Mouse (Mus musculus) hindbrain, embryonic 15.5 days (tissue): ENCODE results near the gene Slc39a5. TPM values are rescaled to one million over a fixed set of nuclear protein-coding genes. Genes with fewer than 3 reads are reported as not detected.

ENCODE experiments used
- ATAC-seq: fragments of 200-750 bp; cut with Nextera tagmentation; 2 replicates; pipeline ENCODE4 v1.8.0; 2017; ENCODE audit warnings: low read depth, moderate number of reproducible peaks, moderate TSS enrichment; ENCODE audit not compliant: low FRiP score
- H3K27ac ChIP-seq: fragments of 300-500 bp; sonication (generic); replicated peaks from 2 replicates; pipeline ENCODE4 v1.5.1; 2015; ENCODE audit warnings: mild to moderate bottlenecking, inconsistent platforms
- H3K27me3 ChIP-seq: fragments of 300-500 bp; sonication (generic); 2 replicates; pipeline ENCODE4 v1.6.1; 2015; ENCODE audit warnings: control low read depth, inconsistent platforms
- H3K36me3 ChIP-seq: fragments of 300-500 bp; sonication (generic); 2 replicates; pipeline ENCODE4 v1.6.1; 2015; ENCODE audit warnings: control low read depth, inconsistent platforms
- H3K4me1 ChIP-seq: fragments of 300-500 bp; sonication (generic); replicated peaks from 2 replicates; pipeline ENCODE4 v1.6.1; 2015; ENCODE audit warnings: control low read depth, inconsistent platforms
- H3K4me2 ChIP-seq: fragments of 300-500 bp; sonication (generic); 2 replicates; pipeline ENCODE4 v1.6.1; 2015; ENCODE audit warnings: moderate library complexity, mild to moderate bottlenecking, inconsistent platforms
- H3K4me3 ChIP-seq: fragments of 300-500 bp; sonication (generic); 2 replicates; pipeline ENCODE4 v1.5.1; 2015; ENCODE audit warnings: mild to moderate bottlenecking, inconsistent platforms
- H3K9ac ChIP-seq: fragments of 300-500 bp; sonication (generic); 2 replicates; pipeline ENCODE4 v1.6.1; 2015; ENCODE audit warnings: inconsistent platforms
- H3K9me3 ChIP-seq: fragments of 300-500 bp; sonication (generic); 2 replicates; pipeline ENCODE4 v1.6.1; 2016; ENCODE audit warnings: control low read depth, inconsistent platforms
- WGBS: fragments of 180-500 bp; shearing (Covaris S2); methylation state at CpG from one replicate; pipeline ENCODE4 v1.1.7; 2015; 5-methylcytosine and 5-hydroxymethylcytosine counted together
- polyA plus RNA-seq: library from polyadenylated mRNA; unstranded; fragments of >200 nt; fragmentation: Nextera tagmentation; extraction: Ambion mirVana; gene quantifications from 2 replicates; pipeline ENCODE4 v1.2.1, GENCODE M21; 2015

Slc39a5 gene
- polyA plus RNA-seq, 1 experiment from 2014 or later: 0.83 TPM

DNA sequence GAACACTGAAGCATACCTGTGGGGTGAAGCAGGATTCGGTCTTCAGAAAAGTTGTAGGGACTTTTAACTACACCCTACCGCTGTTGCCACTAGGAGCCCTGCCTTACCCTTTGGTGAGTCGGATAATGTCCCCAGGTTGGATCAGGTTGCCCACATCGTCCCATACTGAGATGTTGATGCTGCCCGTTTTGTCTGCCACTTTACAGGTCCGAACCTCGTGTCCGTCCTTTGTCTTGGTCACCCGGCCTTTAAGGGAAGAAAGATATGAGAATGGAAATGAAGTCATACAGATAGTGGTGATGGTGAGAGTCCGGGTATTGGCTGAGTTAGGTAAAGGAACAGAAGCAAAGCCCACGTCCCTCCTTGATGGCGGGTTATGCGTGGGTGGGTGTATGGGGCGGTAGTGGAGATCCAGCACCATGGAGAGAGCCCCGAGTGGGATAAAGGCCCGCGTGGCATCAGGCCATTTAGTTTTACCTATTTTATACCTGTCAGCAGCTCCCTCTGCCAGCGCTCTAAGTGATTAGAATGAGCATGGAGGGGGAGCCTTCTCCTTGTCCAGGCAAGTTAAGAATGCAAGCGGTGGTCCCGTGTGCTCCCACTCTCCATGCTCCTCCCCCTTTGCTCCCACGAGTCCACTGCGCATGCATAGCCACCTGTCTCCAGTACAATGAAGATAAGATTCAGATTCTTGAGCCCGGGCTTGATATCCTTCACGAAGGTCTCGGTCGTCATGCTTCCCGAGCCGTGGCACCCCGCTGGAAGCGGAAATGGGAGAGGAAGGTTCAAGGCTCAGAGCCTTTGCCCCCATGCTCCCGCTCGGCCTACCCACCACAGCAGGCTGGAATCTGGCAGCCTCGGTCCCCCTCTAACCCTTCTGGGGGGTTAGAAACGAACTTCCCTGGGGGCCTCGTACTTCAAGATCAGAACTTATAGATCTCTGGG lies 7.8 kb upstream of the Slc39a5 start:
- Histone ChIP-seq H3K4me2 (peak overlapping the region; percentile 95), H3K36me3 (peaks cover 14% of the 10 kb centered on the region), H3K27me3 (no peaks in the 10 kb centered on the region), H3K9me3 (no peaks in the 10 kb centered on the region), H3K4me3 (peak overlapping the region; percentile 92), H3K4me1 (peaks cover 44% of the 10 kb centered on the region), H3K9ac (peak overlapping the region; percentile 73), H3K27ac (peak overlapping the region; percentile 92)
- ATAC-seq: peak; percentile 6; the same call in 1 of the 2 replicates
- WGBS: 18% methylated on average over 35 of the region's 35 CpGs

DNA sequence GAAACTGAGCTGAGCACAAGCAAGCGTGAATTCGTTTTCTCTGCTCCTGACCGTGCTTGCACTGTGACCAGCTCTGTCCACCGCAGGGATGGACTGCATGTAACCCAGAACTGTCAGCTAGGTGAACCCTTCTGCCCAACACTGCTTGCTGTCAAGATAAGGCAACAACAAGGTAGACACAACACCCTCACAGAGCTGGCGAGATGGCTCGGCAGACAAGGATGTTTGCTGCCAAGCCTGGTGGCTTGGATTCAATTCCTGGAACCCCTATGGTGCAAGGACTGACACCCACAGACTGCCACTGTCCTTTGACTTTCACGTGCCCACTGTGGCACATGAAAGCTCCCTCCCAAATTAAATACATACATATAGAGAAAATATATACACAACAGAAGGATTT lies 2.9 kb upstream of the Slc39a5 start:
- 81% methylated on average over 7 of the region's 7 CpGs for whole genome bisulfite sequencing
- ATAC-seq: no peak
- no peaks in the 10 kb centered on the region for H3K9me3 ChIP-seq
- no peak overlapping the region for H3K9ac ChIP-seq
- H3K4me2 ChIP-seq: no peak overlapping the region
- H3K4me3 ChIP-seq: no peak overlapping the region
- no peaks in the 10 kb centered on the region for H3K27me3 ChIP-seq
- H3K36me3 ChIP-seq: peaks cover 14% of the 10 kb centered on the region
- H3K4me1 ChIP-seq: peaks cover 13% of the 10 kb centered on the region
- no peak overlapping the region for H3K27ac ChIP-seq

DNA sequence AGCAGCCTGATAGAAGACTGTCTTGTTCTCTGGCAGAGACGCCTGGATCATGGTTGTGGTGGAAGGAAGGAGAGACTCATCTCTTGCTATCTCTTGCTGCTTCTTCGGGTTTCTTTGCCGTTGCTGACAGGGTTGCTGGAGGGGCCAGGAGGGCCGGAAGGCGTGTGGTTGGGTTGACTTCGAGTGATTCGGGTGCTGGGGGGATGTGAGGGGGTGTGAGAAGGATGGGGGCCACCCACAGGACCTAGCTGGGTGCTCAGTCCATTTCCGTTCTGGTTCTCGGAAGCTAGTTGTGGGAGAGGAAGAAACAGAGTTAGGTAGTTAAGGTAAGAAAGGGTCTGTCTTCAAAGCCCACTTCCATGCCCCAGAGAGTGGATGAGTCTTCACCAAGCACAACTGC lies 609 bp upstream of the Slc39a5 start:
- H3K36me3 ChIP-seq: peaks cover 11% of the 10 kb centered on the region; the same call in 1 of the 2 replicates
- H3K4me2 ChIP-seq: no peak overlapping the region
- H3K4me1 ChIP-seq: no peaks in the 10 kb centered on the region
- H3K9me3 ChIP-seq: no peaks in the 10 kb centered on the region
- ATAC-seq: no peak
- H3K9ac ChIP-seq: no peak overlapping the region
- H3K4me3 ChIP-seq: no peak overlapping the region
- H3K27me3 ChIP-seq: no peaks in the 10 kb centered on the region
- WGBS: 87% methylated on average over 9 of the region's 9 CpGs
- no peak overlapping the region for H3K27ac ChIP-seq

DNA sequence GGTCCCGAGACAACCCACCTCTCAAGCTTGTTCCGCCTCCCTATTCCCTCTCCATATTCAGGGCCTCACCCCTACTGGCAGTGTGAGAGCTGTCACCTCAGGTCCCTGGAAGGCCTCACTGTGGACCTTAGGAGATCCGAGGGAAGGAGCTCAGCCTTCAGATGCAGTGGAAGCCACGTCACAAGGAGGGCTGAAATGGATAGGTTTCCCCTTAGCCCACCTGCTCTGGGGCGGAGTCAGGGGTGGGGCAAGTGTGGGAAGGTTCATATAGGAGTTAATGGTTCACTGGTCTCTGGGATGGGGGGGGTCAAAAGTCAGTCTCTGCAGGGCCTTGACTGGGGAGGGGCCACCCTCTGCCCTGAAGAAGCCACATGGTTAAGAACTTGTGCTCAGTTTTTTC lies 691 bp downstream of the Slc39a5 start:
- Histone ChIP-seq H3K4me1 (no peaks in the 10 kb centered on the region), H3K9ac (no peak overlapping the region), H3K9me3 (no peaks in the 10 kb centered on the region), H3K4me3 (no peak overlapping the region), H3K27me3 (no peaks in the 10 kb centered on the region), H3K4me2 (no peak overlapping the region), H3K36me3 (0 out of 2 replicates have a peak, but pooled peaks cover 3% of the 10 kb centered on the region), H3K27ac (no peak overlapping the region)
- 49% methylated on average over 5 of the region's 5 CpGs for WGBS
- no peak for ATAC-seq

- ATAC-seq: 0 out of 2 replicates have a peak, but pooled peaks have one; percentile 21
- 56% methylated on average over 7 of the region's 7 CpGs for WGBS
- H3K27ac ChIP-seq: no peak overlapping the region
- no peak overlapping the region for H3K4me2 ChIP-seq
- H3K27me3 ChIP-seq: no peaks in the 10 kb centered on the region
- no peak overlapping the region for H3K4me3 ChIP-seq
- H3K4me1 ChIP-seq: no peaks in the 10 kb centered on the region
- no peak overlapping the region for H3K9ac ChIP-seq
- no peaks in the 10 kb centered on the region for H3K9me3 ChIP-seq
- peaks cover 11% of the 10 kb centered on the region for H3K36me3 ChIP-seq
Measured at GRCm38 (mm10) chr10:128397466-128397865, 3.6 kb downstream of the Slc39a5 start.

- H3K9me3 ChIP-seq: no peaks in the 10 kb centered on the region
- 72% methylated on average over 10 of the region's 10 CpGs for WGBS
- no peak overlapping the region for H3K4me2 ChIP-seq
- H3K4me3 ChIP-seq: no peak overlapping the region
- H3K36me3 ChIP-seq: peaks cover 18% of the 10 kb centered on the region
- H3K4me1 ChIP-seq: no peaks in the 10 kb centered on the region
- no peak for ATAC-seq
- no peaks in the 10 kb centered on the region for H3K27me3 ChIP-seq
- H3K9ac ChIP-seq: no peak overlapping the region
- no peak overlapping the region for H3K27ac ChIP-seq
Measured at GRCm38 (mm10) chr10:128396716-128397264, 4.2 kb downstream of the Slc39a5 start.

DNA sequence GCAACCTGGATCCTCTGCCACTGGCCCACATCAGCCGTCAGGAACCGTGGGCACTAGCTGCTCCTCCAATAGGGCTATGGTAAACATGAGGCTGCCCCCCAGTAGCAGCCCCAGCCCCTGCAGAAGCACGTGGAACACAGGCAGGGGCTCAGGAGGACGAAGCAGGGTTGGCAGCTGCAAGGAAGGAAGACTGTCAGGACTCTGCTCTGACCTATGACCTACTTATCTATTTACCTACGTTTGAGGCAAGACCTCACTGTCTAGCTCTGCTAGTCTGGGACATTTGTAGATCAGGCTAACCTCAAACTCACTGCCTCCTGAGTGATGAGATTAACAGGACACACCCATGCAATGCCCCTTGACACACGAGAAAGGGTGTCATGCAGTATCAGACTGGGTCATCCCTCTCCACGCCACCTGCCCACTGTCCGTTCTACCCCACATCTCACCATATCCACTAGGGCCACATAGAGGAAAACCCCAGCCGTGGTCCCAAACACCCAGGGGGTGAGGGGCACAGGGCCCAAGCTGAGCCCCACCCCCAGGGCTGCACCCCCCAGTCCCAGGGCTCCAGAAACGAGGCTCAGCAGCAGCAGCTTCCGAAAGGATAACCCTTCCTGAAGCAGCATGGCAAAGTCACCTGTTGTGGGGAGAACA lies 4.9 kb downstream of the Slc39a5 start:
- no peak for ATAC-seq
- Histone ChIP-seq H3K4me3 (no peak overlapping the region), H3K27me3 (no peaks in the 10 kb centered on the region), H3K4me1 (no peaks in the 10 kb centered on the region), H3K9me3 (no peaks in the 10 kb centered on the region), H3K4me2 (no peak overlapping the region), H3K9ac (no peak overlapping the region), H3K36me3 (peaks cover 24% of the 10 kb centered on the region), H3K27ac (no peak overlapping the region)
- WGBS: 70% methylated on average over 11 of the region's 11 CpGs

- no peak overlapping the region for H3K4me2 ChIP-seq
- no peak overlapping the region for H3K27ac ChIP-seq
- no peaks in the 10 kb centered on the region for H3K4me1 ChIP-seq
- H3K36me3 ChIP-seq: peaks cover 66% of the 10 kb centered on the region
- ATAC-seq: no peak
- no peak overlapping the region for H3K4me3 ChIP-seq
- H3K27me3 ChIP-seq: no peaks in the 10 kb centered on the region
- 78% methylated on average over 6 of the region's 6 CpGs for WGBS
- H3K9me3 ChIP-seq: no peaks in the 10 kb centered on the region
- no peak overlapping the region for H3K9ac ChIP-seq
Measured at GRCm38 (mm10) chr10:128391850-128392249, 9.2 kb downstream of the Slc39a5 start.

GRCm38 (mm10) chr10:128390366-128390765 lies 10.7 kb downstream of the Slc39a5 start:
- no peak overlapping the region for H3K27ac ChIP-seq
- no peaks in the 10 kb centered on the region for H3K27me3 ChIP-seq
- H3K4me2 ChIP-seq: no peak overlapping the region
- 84% methylated on average over 12 of the region's 12 CpGs for WGBS
- no peak for ATAC-seq
- no peak overlapping the region for H3K9ac ChIP-seq
- H3K36me3 ChIP-seq: peaks cover 78% of the 10 kb centered on the region
- no peaks in the 10 kb centered on the region for H3K9me3 ChIP-seq
- no peaks in the 10 kb centered on the region for H3K4me1 ChIP-seq
- H3K4me3 ChIP-seq: no peak overlapping the region

GRCm38 (mm10) chr10:128389570-128389969 lies 11.5 kb downstream of the Slc39a5 start:
- Histone ChIP-seq H3K4me2 (no peak overlapping the region), H3K27me3 (no peaks in the 10 kb centered on the region), H3K4me3 (no peak overlapping the region), H3K9ac (no peak overlapping the region), H3K9me3 (no peaks in the 10 kb centered on the region), H3K4me1 (no peaks in the 10 kb centered on the region), H3K27ac (no peak overlapping the region), H3K36me3 (peaks cover 85% of the 10 kb centered on the region)
- ATAC-seq: no peak
- WGBS: 93% methylated on average over 6 of the region's 6 CpGs

GRCm38 (mm10) chr10:128388941-128389340 lies 12.1 kb downstream of the Slc39a5 start:
- Histone ChIP-seq H3K27ac (no peak overlapping the region), H3K36me3 (peaks cover 92% of the 10 kb centered on the region), H3K9ac (no peak overlapping the region), H3K4me1 (no peaks in the 10 kb centered on the region), H3K4me2 (no peak overlapping the region), H3K9me3 (no peaks in the 10 kb centered on the region), H3K27me3 (no peaks in the 10 kb centered on the region), H3K4me3 (no peak overlapping the region)
- WGBS: 86% methylated on average over 14 of the region's 14 CpGs
- no peak for ATAC-seq

GRCm38 (mm10) chr10:128385902-128386301 lies 15.1 kb downstream of the Slc39a5 start:
- Histone ChIP-seq H3K27ac (no peak overlapping the region), H3K27me3 (no peaks in the 10 kb centered on the region), H3K9me3 (no peaks in the 10 kb centered on the region), H3K4me3 (no peak overlapping the region), H3K4me2 (no peak overlapping the region), H3K9ac (no peak overlapping the region), H3K36me3 (peaks cover 97% of the 10 kb centered on the region), H3K4me1 (no peaks in the 10 kb centered on the region)
- ATAC-seq: no peak
- WGBS: 90% methylated on average over 7 of the region's 7 CpGs
